Mouse (Mus musculus) 416B (cell line): ENCODE results near the gene Ccdc14.
A peak's percentile ranks its signal among the peaks of the same experiment; 100 is the strongest.
"Not testable (repeated sequence)": the region's sequence is repeated elsewhere in the genome, so short reads cannot be mapped to it uniquely, and the experiment has no call there.

Experiments used
- DNase-seq: peaks from one replicate; pipeline ENCODE4 v3.0.0; 2011; ENCODE audit warnings: low read depth

Gene Ccdc14

DNA sequence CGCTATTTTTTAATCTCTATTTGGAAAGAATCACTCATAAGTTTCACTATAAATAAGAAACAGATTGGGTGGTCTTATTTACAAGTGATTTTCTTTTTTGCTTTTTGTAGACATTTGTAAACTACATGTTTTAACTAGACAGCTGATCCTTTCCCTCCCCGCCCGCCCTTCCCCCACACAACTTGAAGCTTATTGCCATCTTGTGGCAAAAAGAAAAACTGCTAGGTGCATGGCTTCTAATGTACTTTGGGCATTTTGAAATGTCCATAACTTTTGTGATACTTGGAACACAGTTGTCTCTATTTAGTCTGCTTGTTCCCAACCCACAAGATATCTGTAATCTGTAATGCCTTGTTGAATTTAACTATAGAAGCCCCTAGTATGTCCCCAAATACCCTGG is 21.1 kb downstream of the Ccdc14 start:
- peak; percentile 52 for DNase-seq

DNA sequence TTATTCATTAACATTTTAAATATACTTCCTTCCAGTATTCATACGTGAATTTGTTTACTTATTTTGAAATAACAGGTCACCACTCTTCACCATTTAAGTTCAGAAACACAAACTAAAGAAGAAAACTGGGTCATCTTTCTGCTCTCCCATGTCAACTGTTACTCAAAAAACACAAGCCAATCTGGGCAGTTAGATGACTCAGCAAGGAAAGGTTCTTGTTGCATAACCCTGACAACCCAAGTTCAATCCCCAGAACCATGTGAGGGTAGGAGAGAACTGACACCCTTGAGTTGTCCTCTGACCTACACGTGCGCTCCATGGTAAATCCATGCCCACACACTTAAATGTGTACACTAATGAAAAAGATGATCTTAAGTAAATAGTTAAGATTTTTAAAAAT is 34.7 kb downstream of the Ccdc14 start:
- peak; percentile 53 for DNase-seq

DNA sequence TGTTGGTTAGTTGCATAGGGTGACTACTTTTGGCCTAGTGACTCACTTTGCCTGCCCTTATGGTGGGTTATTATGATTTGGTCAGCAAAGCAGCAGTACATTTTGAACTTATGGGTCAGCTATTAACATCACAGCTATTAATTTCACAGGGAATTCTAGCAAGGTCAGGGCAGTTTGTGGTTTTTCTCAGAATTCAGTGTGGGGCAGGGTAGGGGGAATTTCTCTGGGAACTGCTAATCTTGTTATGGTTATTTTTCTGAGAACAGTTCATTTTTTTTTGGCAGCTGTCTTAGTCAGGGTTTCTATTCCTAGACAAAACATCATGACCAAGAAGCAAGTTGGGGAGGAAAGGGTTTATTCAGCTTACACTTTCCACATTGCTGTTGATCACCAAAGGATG is 38.2 kb downstream of the Ccdc14 start:
- DNase-seq, result not testable (repeated sequence)

DNA sequence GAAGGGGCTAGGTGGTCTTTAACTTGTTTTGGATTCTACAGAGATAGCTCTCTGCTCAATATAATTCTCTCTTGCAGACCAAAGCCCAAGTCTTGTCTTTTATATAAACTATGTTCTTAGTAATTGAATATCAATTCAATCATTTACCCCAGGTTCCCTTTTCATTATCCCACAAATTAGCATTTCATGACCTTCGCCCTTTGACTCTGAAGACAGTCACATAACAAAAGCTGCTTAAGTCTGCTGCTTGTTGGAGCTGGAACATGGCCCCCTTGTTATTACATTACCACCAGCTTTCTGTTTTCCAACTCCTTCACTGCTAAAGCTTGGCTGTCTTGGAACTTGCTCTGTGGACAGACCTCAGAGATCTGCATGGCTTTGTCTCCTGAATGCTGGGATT is 39.0 kb downstream of the Ccdc14 start:
- DNase-seq, result no peak

DNA sequence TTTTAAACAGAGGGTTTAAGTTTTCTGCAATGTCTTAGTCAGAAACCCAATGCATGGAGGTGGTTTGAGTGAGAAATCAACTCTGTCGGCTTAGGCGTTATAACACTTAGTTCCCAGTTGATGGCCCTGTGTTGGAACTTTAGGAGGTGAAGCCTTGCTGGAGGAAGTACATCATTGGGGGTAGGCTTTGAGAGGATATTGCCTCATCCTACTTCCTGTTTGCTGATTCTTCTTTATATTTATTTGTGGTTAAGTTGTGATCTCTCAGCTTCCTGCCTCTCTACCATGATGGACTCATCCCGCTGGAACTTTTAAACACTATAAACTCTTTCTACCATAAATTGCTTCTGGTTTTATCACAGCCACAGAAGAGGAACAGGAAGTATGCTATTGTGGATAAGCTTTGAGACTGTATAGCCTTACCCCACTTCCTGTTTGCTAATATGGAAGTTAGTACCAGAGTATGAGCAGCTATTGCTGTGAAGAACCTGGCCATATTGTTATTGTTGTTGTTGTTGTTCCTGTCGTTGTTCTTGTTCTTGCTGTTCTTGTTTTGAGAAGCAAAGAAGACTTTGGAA is 48.3 kb downstream of the Ccdc14 start:
- peak; percentile 72 for DNase-seq

DNA sequence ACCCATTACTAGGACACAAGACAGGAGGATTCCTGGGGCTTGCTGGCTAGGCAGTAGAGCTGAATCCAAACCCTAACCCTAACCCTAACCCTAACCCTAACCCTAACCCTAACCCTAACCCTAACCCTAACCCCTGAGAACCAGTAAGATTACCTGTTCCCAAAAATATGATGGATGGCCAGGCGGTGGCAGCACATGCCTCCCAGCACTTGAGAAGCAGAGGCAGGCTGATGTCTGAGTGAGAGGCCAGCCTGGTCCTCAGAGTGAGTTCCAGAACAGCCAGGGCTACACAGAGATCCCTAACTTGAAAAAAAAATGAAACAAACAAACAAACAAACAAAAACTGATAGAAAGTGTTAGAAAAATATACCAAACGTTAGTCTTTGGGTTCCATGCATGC is 52.5 kb downstream of the Ccdc14 start:
- peak; percentile 44 for DNase-seq

DNA sequence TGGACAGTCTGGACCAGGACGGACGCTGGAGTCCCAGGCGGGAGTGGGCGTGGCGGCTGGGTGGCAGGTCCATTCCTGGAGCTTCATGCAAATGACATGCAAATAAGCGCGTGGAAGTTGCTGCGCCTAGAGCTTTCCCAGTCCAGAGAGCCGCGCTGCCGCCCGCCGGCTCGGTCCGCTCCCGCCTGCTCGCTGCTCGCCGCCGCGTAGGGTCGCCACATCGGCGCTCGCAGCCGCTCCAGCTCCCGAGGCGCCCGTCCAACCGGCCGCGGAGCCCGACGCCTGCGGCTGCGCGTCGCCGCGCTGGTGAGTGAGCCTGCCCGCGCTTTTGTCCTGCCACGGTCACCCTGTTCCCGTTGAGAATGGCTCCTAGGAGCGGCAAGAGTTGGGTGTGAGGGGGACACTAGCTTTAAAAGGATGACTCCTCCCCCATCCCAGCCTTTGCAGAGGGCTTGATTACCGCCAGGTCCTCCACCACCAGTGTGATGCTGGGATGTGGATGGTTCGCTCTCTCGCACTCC is 54.7 kb downstream of the Ccdc14 start, which contains the start of gene Mylk:
Gene Mylk (plus strand): TSS at position 146 of the 521 bp plus-strand sequence.
- DNase-seq, result no peak

DNA sequence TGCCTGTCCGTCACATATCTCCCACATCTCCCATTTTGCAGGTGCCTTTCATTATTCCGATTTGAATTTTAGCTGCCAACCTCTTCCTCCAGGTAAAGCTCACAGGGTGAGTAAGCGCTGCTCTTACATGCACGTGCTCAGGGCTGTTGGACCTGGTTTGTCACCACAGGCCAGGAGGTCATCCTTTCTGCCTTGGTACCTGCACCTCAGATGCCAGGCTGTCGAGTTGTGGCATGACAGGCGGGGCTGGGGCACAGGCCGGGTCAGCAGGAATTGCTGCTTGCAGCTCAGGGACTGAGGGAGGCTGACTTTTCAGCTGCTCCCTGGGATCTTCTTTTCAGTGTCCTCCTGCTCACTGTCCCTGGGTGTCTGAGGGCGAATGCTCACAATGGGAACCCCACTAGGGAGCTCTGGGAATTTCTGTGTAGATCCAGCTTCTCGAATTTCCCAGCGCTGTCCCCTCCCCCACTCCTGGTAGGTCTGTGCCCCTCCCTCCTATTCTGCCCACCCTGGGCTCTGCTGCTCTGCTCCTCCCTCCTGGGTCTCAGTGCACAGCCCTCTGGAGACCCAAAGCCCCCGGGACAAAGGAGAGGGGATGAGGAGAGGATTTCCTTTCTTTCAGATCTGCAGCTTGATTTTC is 57.8 kb downstream of the Ccdc14 start:
- no peak for DNase-seq

DNA sequence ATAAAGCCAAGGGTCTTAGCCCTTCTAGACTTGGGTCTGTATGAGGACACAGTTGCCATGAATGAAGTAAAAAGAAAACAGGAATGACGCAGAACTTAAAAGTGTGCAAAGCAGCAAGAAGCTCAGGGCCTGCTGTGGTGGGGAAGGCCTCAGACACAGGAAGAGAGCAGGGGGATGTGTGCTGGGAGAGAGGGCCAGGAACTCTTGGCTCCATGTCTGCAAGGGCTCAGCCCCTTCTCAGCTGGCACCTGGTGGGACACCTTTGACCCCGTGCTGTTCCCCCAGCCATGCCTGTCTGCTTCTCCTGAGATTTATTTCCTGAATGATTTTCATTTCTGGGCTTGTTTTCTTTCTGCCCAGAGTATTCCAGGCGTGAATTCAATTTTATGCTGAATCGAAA is 59.1 kb downstream of the Ccdc14 start:
- DNase-seq, result no peak

DNA sequence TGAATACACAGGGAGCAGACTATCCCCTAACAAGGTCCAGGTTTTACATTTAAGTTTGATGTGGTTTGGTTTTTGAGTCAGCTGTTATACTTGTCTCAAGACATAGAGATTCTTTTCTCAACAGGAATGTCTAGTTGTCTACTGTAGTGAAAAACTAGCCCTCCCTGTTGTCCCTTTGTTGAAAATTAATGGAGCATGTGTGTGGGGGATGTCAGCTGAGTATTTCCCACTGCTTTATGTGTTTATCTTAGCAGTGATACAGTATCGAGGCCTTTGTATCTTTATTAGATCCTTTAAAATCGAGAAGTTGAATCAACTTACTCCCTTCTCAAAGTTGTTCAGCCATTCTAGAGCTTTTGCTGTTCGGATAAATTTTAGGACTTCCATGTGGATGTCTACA is 61.6 kb downstream of the Ccdc14 start:
- DNase-seq, result no peak

DNA sequence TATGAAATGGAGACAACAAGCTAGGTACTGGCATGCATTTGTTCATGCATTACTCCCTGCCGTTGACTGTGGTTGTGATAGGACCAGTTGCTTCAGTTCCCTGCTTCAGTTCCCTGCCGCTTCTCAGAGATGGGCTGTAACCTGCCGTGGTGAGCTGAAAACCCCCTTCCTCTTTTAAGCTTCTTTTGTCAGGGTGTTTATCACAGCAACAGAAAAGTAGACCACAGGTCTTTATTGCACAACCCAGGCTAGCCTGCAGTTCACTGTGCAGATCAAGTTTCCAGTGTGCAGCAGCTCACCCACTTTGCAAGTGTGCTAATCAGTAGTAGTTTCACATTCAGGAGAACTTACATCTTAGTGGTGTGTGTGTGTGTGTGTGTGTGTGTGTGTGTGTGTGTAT is 62.6 kb downstream of the Ccdc14 start:
- peak; percentile 89 for DNase-seq

DNA sequence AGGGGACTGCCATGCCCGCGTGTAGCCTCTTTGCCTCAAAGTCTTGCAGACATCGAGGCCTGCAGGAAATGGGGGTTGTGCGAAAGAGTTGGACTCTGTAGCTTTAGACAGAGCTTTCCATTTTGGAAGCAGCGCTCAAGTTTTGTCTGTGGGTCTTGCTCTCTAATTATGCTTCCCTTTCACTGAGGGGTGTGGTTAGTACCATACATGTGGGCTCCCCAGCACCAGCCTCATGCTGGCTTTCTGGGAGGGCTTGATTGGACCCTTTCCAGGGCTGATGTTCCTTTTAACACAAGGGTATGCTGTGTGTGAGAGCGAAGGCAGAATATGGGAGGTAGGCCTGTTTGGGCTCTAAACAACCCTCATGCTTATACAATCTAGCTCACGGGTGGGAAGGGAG is 66.6 kb downstream of the Ccdc14 start:
- DNase-seq, result no peak

DNA sequence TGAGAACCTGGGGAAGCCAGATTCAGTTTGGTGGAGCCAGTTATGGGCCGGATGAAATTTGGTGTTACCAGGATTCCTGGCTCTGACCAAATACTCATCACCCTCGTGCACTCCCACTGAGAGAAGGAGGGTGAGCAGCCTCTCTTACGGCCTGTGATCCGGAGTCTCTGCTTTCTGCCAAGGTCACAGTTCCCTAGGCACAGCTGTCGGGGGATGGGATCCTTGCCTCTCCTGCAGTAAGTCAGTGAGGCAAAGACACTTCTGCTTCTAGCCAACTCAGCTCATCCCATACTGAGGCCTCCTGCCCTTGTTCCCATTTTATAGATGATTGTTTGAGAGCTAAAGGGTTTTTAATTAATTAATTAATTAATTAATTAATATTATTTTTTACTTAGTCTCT is 67.8 kb downstream of the Ccdc14 start:
- no peak for DNase-seq

DNA sequence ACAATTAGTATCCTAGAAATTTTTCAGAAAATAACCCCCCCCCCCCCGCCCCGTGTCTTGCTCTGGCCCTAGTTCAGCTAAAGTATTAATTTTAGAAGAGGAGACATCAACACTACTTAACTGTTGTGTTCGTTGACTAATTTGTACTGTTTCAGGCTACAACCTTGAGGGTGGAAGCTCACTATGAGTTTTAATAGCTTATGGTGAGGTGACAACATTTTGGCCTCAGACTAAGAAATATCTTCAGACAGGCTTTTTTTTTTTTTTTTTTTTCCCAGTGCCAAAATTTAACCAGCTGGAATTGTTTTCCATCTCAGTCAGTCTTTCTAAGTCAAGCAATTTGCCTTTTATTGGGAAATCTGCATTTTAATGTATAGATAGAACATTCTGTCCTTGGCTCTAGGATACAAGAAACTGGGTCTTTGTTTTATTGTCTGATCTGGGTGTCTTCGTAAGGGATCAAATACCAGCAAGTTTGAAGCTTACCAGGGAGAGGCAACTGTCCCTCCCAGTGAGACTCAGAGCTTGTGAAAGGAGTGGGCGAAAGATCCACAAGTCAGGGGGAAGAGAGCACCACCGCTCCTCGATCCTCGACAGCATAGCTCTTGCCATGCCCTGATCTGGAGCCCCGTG is 73.7 kb downstream of the Ccdc14 start:
- DNase-seq, result no peak

DNA sequence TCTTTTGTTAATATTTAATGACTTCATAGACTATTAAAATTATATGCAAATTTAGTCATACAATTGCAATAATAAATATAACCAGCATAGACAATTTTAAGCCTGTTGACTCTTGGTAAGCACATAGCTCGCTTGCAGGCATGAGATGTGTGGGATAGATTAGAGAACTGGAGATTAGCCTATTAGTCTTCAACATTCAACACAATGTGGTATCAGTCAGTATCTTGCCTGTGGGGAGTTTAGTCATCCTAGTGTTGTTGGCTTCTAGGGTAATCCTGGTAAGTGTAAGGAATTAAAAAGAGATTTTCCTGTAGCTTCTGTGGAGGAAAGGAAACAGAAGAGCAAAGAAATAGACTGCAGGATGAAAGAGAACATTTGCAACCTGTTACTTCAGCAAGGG is 75.2 kb downstream of the Ccdc14 start:
- no peak for DNase-seq

DNA sequence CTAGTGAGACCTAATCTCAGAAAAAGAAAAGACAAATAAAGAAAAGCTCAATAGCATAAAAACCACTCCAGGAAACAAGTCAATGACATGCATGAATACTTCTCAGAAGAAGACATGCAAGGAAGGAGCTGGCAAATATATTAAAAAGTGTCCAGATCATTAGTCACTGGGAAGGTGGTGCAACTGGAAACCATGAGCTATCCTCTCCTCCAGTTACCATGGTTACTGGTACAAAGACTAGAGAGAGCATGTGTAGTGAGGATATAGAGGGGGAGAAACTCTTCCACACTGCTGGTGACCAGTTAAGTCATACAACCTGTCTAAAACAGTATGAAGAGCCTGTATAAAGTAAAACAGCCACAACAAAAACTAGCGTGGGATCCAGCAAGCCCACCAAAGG is 75.8 kb downstream of the Ccdc14 start:
- DNase-seq, result no peak

DNA sequence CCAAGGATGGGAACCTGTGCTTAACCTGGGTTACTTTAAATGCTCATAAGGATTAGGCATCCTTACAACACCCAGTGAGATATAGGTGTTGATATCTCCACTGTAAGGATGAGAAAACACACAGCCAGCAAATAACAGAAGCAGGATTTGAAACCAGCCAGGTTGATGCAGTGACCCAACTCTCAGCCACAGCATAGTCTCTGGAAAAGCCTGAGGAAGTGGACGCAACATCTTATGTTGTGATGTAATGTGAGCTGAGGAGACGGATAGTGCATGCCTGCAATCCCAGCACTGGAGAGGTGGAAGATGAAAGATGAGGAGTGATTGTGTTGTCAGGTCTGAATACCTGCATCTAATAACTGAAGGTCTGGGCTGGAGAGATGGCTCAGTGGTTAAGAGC is 77.0 kb downstream of the Ccdc14 start:
- no peak for DNase-seq

DNA sequence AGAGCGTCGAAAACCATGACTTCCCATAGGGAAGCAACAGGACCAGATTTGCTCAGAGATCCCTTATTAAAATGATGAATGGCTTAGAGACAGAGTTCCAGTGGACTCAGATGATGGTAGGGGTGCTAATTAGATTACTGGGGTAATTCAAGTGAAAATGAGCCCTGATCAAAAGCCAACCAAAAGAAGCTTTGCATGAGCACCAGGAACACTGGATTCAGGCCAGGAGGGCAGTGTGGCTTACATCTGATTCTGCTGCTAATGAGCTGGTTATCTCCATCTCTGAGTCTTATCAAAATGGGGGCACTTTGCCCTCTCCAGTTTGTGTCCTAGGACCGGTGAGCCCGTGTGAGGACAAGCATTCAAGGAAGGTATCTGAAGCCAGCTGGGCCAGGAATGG is 78.0 kb downstream of the Ccdc14 start:
- no peak for DNase-seq

DNA sequence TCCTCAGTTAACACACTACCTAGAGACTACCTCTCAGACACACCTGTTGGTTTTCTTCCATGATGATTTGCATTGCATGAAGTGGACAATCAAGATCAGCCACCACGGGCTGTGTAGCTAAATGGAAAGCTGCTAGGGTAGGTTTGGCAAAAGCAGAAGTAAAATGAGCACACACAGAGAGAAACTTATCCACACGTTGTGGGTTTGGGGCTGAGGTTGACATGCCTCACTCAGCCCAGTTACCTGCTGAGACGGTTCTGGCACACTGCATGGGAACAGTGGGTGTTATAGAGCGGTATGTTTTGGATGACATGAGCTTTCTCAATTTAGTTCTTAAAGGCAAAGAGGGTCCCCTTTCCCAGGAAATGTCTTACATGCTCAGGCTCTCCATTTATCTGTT is 79.7 kb downstream of the Ccdc14 start:
- DNase-seq, result no peak

DNA sequence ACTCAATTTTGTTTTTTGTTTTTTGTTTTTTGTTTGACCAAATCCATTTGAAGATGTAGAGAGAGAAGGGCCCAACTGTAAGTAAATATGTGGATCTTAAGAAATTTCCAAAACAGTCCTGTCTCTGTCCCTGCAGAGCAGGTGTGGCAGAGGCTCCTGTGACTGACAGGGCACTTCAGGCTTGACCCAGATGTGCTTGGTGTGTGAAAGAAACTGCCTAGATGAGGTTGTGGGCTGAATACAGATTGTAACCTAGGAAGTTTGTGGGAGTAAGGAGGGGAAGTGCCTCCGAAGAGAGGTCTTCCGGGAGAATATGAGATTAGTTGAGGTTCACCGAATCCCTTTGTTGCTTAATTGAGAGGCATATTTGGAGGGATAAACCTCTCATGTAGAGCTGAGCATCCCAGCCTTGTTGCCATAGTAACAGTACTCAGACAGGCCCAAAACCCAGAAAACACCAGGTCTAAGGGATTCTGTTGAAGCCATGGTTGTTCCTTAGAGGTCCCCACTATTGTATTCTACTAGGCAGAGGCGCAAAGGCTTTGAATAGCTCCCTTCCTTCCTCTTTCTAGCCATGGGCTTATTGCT is 82.1 kb downstream of the Ccdc14 start:
- no peak for DNase-seq
